Mouse (Mus musculus): ENCODE measurements around the gene Mis12. TPM values are rescaled to one million over a fixed set of nuclear protein-coding genes. Genes with fewer than 3 reads are reported as not detected.

Mis12 gene
- 2.7 and 4.8 TPM in 2 replicates for polyA plus RNA-seq (2012)

- TF ChIP-seq GATA1 (IDR thresholded peaks at IDR 0.05; ENCODE audit: low read length), result no peak
These were observed at the start of gene Mis12, which contains the start of gene Derl2 for GRCm38 (mm10) chr11:71019201-71020068. Gene Mis12, plus strand, starts transcription at chr11:71019611. Gene Derl2, minus strand, starts transcription at chr11:71019841.

DNA sequence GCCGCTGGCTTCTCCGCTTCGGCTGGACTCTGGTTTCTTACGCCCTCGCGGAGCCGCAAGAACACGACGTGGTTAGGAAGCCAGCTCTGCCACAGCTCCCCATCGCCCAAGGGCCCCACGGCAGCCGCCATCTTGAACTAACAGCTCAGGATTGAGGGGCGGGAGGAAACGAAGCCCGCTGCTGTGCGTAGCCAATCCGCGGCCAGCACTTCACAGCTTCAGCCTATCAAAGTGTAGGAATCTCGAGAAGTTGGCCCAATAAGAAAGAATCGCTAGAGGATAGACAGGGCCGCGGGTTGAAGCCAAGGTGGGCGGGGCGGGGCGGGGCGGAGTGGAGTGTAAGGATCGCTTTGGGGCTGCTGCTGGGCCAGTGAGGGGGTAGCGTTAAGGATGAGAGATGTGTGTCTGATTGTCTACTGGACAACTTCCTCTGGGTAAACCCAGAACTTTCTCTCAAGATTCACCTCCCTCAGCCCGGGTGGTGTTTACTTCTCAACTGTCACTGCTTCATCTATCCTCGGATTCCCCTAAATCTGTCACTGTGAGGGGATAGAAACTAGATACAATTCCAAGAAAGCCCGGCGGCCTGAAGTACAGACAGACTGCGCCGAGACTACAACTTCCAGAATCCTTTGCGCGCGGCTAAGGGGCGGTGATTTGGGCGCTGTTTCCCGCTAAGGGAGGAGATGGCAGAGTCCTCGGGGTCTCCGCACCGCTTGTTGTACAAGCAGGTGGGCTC lies 49.4 kb upstream of the Mis12 start, which contains the start of the genes Nup88 and Rpain:
TSS of gene Nup88 (minus strand) at position 153 of the 739 bp plus-strand sequence.
TSS of gene Rpain (plus strand) at position 393 of the 739 bp plus-strand sequence.
- no peak for TF ChIP-seq GATA1 (IDR thresholded peaks at IDR 0.05; ENCODE audit: low read length)

- TF ChIP-seq GATA1 (IDR thresholded peaks at IDR 0.05; ENCODE audit: low read length), result no peak
These were observed 48.6 kb upstream of the Mis12 start for GRCm38 (mm10) chr11:70970560-70971540.

DNA sequence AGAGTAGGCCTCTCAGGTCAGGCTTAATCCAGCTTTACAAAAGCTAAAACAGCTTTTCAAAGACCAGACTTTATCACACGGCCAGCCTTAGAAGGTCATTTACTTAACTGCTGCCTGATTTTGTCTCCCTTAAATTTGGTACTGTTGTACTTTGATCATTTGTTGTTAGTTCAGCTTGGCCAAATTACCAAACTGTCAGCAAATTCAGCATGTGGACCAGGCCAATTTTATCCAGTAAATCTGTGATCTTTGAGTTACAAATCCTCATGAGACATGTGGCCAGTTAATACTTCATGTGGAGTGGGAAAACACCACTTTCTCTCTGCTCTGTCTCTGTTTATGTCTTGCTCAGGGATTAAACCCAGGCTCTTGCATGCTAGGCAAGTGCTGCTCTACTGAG lies 46.8 kb upstream of the Mis12 start:
- no peak for TF ChIP-seq GATA1 (IDR thresholded peaks at IDR 0.05; ENCODE audit: low read length)

DNA sequence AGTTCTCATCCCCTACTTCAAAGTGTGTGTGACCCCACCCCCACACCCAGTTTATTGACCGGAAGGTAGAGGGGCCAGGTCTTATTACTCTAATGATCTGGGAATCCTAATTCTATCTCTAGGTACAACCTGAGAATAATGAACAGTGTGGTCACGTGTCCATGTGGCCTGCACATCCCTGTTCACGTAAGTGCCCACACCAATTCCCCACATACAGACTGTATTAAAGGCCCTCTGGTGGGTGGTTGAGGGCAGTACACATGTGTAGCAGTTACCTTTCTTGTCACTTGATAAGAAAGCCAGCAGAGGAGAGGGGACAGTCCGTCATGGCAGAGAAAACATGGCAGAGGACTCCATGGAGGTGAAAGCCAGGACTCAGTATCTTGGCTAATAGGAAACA lies 45.5 kb upstream of the Mis12 start:
- no peak for TF ChIP-seq GATA1 (IDR thresholded peaks at IDR 0.05; ENCODE audit: low read length)

DNA sequence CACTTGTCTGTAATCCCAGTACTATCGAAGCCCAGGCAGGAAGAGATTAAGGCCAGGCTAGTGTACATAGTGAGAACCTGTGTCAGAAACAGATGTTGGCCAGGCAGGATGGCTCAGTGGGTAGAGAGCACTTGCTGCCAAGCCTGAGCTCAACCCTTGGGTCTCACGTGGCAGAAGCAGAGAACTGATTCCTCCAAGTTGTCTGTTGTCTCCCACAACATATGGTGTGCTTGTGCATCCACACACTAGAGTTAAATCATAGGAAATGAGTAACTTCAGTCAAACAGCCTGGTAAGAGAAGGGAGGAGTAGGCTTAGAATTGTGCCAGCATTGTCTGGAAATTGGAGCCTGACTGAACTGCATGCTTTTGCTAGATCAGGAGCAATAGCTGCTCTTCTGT lies 44.2 kb upstream of the Mis12 start:
- no peak for TF ChIP-seq GATA1 (IDR thresholded peaks at IDR 0.05; ENCODE audit: low read length)

- no peak for TF ChIP-seq GATA1 (IDR thresholded peaks at IDR 0.05; ENCODE audit: low read length)
These were observed 42.1 kb upstream of the Mis12 start for GRCm38 (mm10) chr11:70977293-70977692.

DNA sequence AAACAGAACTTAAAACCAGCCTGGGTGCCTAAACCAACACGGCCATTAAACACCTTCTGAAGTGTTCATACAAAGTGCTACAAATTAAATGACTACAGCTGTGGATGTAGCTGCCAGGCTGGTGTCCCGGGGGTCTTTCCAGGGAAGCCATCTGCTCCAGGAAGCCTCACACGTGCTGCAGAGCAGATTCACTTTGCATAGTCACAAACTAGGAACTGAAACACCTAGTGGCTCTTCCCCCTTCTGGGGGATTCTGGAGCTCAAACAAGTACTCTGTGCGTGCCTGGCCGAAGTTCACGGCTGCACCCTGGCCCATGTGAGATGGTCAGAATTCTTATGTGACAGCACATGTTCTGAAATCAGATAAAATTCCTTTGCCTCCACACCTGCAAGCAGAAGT lies 39.2 kb upstream of the Mis12 start:
- no peak for TF ChIP-seq GATA1 (IDR thresholded peaks at IDR 0.05; ENCODE audit: low read length)

GRCm38 (mm10) chr11:70980751-70981510 lies 38.5 kb upstream of the Mis12 start:
- TF ChIP-seq GATA1 (IDR thresholded peaks at IDR 0.05; ENCODE audit: low read length), result no peak

GRCm38 (mm10) chr11:70982030-70982429 lies 37.4 kb upstream of the Mis12 start:
- no peak for TF ChIP-seq GATA1 (IDR thresholded peaks at IDR 0.05; ENCODE audit: low read length)

DNA sequence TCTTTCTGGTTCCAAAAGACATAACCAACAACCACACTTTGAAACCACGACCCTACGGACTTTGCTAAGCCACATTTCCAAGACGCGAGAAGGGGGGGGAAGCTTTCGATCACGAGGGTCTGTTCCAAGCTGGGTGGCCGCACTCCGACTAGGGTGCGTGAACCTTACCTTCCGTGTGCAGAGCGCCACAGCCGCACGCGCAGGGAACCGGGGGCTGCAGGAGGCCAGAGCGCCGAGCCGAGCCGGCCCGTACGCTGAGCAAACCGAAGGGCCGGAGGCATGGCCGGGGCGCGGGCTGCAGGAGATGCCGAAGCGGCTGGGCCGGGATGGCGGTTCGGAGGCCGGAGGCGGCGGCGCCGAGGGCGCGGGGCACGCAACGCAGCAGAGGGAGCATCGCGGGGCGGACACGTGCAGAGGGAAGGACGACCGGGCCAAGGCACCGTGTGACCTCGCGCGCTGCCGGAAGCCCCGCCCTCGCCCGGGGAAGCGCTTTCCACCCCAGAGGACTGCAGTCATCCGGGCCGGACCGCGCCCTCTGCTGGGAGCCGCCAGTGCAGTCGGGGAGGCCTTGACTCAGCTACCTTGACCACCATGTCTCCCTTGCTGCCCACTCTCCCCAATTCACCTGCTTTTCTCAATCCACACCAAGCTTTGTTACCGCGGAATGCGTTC lies 36.7 kb upstream of the Mis12 start, which contains the start of gene C1qbp:
TSS of gene C1qbp (minus strand) at position 470 of the 672 bp plus-strand sequence.
- TF ChIP-seq GATA1 (IDR thresholded peaks at IDR 0.05; ENCODE audit: low read length), result no peak

DNA sequence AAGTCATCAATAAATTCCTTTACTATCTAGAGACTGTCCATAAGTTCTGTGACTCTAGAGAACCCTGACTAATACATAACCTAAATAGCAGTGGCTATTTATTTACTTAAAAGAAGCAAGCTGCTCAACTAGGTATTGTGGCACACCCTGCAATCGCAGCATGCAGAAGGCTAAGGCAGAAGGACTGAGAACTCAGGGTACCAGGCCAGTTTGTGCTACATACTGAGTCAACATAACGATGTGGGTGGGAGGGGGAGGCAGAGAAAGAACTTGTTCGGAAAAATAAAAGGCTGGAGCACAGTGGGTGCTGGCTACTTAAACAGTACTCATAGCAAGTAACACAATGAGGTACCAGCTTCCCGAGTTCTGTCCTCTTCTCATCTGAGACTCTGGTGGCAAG lies 18.2 kb upstream of the Mis12 start:
- TF ChIP-seq GATA1 (IDR thresholded peaks at IDR 0.05; ENCODE audit: low read length), result no peak

DNA sequence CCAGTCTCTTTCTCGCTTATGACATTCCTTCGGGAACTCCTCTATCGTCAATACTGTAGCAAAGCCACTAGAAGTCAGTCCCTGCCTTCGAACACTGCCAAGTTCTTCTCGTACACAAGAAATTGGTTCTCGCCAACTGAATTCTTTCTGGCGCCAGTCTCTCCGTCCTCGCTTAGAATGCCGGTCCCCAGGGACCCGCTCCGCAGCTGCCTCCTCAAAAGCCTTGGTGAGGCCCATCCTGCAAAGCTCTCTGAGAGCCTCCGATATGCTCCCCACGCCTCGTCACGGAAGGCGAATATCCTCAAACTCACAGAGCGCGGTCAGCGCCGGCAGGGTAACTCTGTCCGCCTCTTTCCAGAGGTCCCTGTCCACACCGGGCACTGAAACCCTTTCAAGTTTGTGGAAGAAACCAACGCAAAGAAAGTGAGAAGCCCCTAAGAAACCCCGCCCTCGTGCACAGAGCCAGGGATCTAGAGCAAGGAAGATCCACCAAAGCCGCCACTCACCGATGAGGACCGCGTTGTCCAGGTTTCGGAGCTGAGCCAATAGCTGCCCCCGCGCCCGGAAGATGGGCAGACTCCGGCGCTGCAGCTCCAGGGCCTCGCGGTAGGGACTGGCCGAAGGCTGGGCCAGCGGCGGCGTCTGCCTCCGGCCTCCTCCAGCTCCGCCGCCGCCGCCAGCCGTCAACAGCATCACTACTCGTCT lies 15.6 kb upstream of the Mis12 start:
- TF ChIP-seq GATA1 (IDR thresholded peaks at IDR 0.05; ENCODE audit: low read length), result no peak

Measured in G1E-ER4 (cell line).